Mouse (Mus musculus): ENCODE results near the gene Mrps10. TPM values are rescaled to one million over a fixed set of nuclear protein-coding genes. Genes with fewer than 3 reads are reported as not detected.

The Mrps10 gene
- polyA plus RNA-seq, 1 experiment from 2014 or later: 99.0 TPM

DNA sequence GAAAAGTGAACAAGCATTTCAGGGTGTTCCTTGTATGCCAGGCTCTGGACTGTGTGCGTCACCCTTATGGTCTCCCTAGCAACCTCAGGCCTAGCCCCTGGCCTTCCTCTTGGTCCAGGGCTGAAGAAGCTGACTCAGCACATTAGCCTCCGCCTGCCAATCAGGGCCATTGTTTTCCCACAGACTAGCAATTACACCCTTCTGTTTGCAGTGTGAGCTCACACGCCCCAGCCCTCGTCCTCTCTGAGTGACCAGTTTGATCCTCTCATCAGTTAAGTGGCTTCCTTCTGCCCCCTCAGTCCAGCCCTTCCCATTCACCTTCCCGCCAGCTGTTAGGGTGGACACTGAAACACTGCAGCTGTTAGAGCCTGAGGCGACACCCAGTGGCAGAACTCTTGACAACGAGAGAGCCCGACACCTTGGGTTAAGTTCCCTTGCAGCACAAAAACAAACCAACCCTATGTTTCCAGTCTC, 60.2 kb downstream of the Mrps10 start:
- H3K4me1 ChIP-seq: peaks cover 28% of the 10 kb centered on the region
- H3K27me3 ChIP-seq (ENCODE audit: insufficient read depth, poor library complexity, severe bottlenecking): 0 out of 2 replicates have a peak, but pooled peaks cover 7% of the 10 kb centered on the region
- H3K27ac ChIP-seq: 0 out of 2 replicates have a peak overlapping the region, but pooled peaks have one; percentile 30
- 10% methylated on average over 8 of the region's 8 CpGs for WGBS
- no peak overlapping the region; the same call in 1 of the 2 replicates for H3K4me3 ChIP-seq
- no peaks in the 10 kb centered on the region for H3K36me3 ChIP-seq
- DNase-seq (ENCODE audit: low spot score): no peak
- no peaks in the 10 kb centered on the region for H3K9me3 ChIP-seq

GRCm38 (mm10) chr17:47430815-47431214, 62.1 kb downstream of the Mrps10 start:
- DNase-seq (ENCODE audit: low spot score): no peak
- Histone ChIP-seq H3K27me3 (ENCODE audit: insufficient read depth, poor library complexity, severe bottlenecking) (0 out of 2 replicates have a peak, but pooled peaks cover 7% of the 10 kb centered on the region), H3K4me3 (no peak overlapping the region), H3K4me1 (peaks cover 19% of the 10 kb centered on the region), H3K27ac (no peak overlapping the region), H3K36me3 (no peaks in the 10 kb centered on the region), H3K9me3 (no peaks in the 10 kb centered on the region)
- WGBS: 73% methylated on average over 5 of the region's 5 CpGs

Other genes with a start within 250 kb of the Mrps10 start
- gene Guca1b, start 16.5 kb downstream of the Mrps10 start, polyA plus RNA-seq (2016; fragmentation: Nextera tagmentation; extraction: Ambion mirVana): 3.2 and 4.7 TPM in 2 replicates
- gene Guca1a, start 31.7 kb downstream of the Mrps10 start, polyA plus RNA-seq (2016; fragmentation: Nextera tagmentation; extraction: Ambion mirVana): 2.3 and 3.6 TPM in 2 replicates
- gene AI661453, start 67.7 kb downstream of the Mrps10 start, polyA plus RNA-seq (2016; fragmentation: Nextera tagmentation; extraction: Ambion mirVana): 0.99 and 1.1 TPM in 2 replicates
- 0.63 and 1.3 TPM in 2 replicates for gene 1700001C19Rik, start 68.5 kb downstream of the Mrps10 start, polyA plus RNA-seq (2016; fragmentation: Nextera tagmentation; extraction: Ambion mirVana)
- gene Taf8, start 133.4 kb downstream of the Mrps10 start, polyA plus RNA-seq (2016; fragmentation: Nextera tagmentation; extraction: Ambion mirVana): 23.0 and 28.5 TPM in 2 replicates
- gene Ccnd3, start 136.2 kb downstream of the Mrps10 start, polyA plus RNA-seq (2016; fragmentation: Nextera tagmentation; extraction: Ambion mirVana): 552 and 644 TPM in 2 replicates
- 37.0 and 43.0 TPM in 2 replicates for gene Bysl, start 242.6 kb downstream of the Mrps10 start, polyA plus RNA-seq (2016; fragmentation: Nextera tagmentation; extraction: Ambion mirVana)
- gene Med20, start 242.7 kb downstream of the Mrps10 start, polyA plus RNA-seq (2016; fragmentation: Nextera tagmentation; extraction: Ambion mirVana): 36.5 and 42.8 TPM in 2 replicates
- gene Gm20517, start 242.7 kb downstream of the Mrps10 start, polyA plus RNA-seq (2016; fragmentation: Nextera tagmentation; extraction: Ambion mirVana): 1.6 and 2.1 TPM in 2 replicates

Measured in heart, embryonic 10.5 days (tissue).